Mouse (Mus musculus) liver, postnatal 0 days (tissue): ENCODE measurements at regions not wholly inside any gene's neighbourhood (a gene's known extent, or its start where the extent isn't known, plus 50 kb on each side); places are given as distances from the start of the nearest gene placed in this dataset.

Source experiments
- CTCF ChIP-seq: sonication (generic); IDR thresholded peaks from 2 replicates; pipeline ENCODE4 v1.5.1; 2016; ENCODE audit warnings: antibody characterized with exemption, low read depth
- EP300 ChIP-seq: IDR thresholded peaks from 2 replicates; pipeline ENCODE4 v1.6.1; 2016; ENCODE audit warnings: antibody characterized with exemption, low read depth, mild to moderate bottlenecking

DNA sequence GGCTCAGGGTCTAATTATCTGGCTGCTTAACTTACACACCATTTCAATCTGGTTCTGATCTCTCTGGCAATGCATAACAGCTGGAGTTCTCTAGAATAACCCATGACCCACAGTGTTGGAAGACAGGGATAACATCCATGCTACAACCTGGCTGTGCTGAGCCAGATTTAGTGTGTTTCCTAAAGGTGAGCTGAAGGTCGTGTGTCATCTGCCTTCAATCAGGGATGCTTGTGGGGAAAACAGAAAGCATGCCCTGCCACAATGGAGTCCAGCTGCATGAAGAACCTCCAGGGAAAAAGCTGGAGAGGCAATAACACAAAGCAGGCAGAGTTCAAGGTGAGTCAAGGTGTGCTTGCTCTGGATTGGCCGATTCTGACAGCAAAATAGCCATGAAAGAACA is 223.3 kb downstream of the Fzd1 start:
- TF ChIP-seq CTCF = no peak
- no peak for TF ChIP-seq EP300
